Comparison of ENCODE assay signal across 2 mouse cellular contexts in genomic region chr5:115060067-115060695, GRCm38 (mm10).
TF ChIP-seq lines count a peak whose summit lies in the region.

No protein-coding gene starts in this region.

TF ChIP-seq in MEL, 35 proteins besides CTCF, POLR2A, EP300 and RAD21:
- TF ChIP-seq USF2 (IDR thresholded peaks at IDR 0.05; ENCODE audit: borderline replicate concordance in 1 of 2, insufficient read depth in 1 of 2, low read depth in 1 of 2, low read length in 2 of 2) (no peak), ZC3H11A (IDR thresholded peaks at IDR 0.05; ENCODE audit: low read depth, low read length) (no peak), NRF1 (IDR thresholded peaks at IDR 0.05; ENCODE audit: insufficient read depth, low read depth, low read length, poor library complexity, severe bottlenecking) (no peak), ELF1 (IDR thresholded peaks at IDR 0.05; ENCODE audit: low read depth, low read length) (no peak), UBTF (IDR thresholded peaks at IDR 0.05; ENCODE audit: borderline replicate concordance, insufficient read depth, low read depth, low read length) (no peak), GABPA (IDR thresholded peaks at IDR 0.05; ENCODE audit: low read depth, low read length) (no peak)
TF ChIP-seq in MEL: peak in this region for 0.

TF ChIP-seq in myocyte, 11 proteins besides CTCF, POLR2A, EP300 and RAD21 (continued from another document):
- TF ChIP-seq MYOD1 (IDR thresholded peaks at IDR 0.05; ENCODE audit: control insufficient read depth in 1 of 3, insufficient read length in 2 of 3, low read depth in 2 of 3), result peak in 2 of 3 experiments; percentile 15 to 60
- TF ChIP-seq MYOG (IDR thresholded peaks at IDR 0.05; ENCODE audit: control insufficient read depth in 1 of 3, insufficient read depth in 1 of 3, insufficient read length in 2 of 3, low read depth in 2 of 3), result peak in 2 of 3 experiments; percentile 35 to 74
